Mouse (Mus musculus) forebrain, embryonic 10.5 days (tissue): ENCODE data around the gene Slc39a1. TPM values are rescaled to one million over a fixed set of nuclear protein-coding genes. Genes with fewer than 3 reads are reported as not detected.
"Not testable (repeated sequence)": the region's sequence is repeated elsewhere in the genome, so short reads cannot be mapped to it uniquely, and the experiment has no call there.

Experiments used
- DNase-seq: peaks from one replicate; pipeline ENCODE4 v3.0.0-alpha.2; 2017; ENCODE audit warnings: low spot score; ENCODE audit errors: extremely low spot score
- H3K27ac ChIP-seq: fragments of 300-500 bp; sonication (generic); 2 replicates; pipeline ENCODE4 v1.5.1; 2016; ENCODE audit warnings: mild to moderate bottlenecking
- H3K27me3 ChIP-seq: fragments of 300-500 bp; sonication (generic); 2 replicates; pipeline ENCODE4 v1.6.1; 2016; ENCODE audit warnings: mild to moderate bottlenecking; ENCODE audit not compliant: poor library complexity, severe bottlenecking
- H3K36me3 ChIP-seq: fragments of 300-500 bp; sonication (generic); replicated peaks from 2 replicates; pipeline ENCODE4 v1.6.1; 2016; ENCODE audit warnings: mild to moderate bottlenecking, moderate library complexity
- H3K4me1 ChIP-seq: fragments of 300-500 bp; sonication (generic); 2 replicates; pipeline ENCODE4 v1.6.1; 2016
- H3K4me3 ChIP-seq: fragments of 300-500 bp; sonication (generic); 2 replicates; pipeline ENCODE4 v1.5.1; 2016; ENCODE audit warnings: mild to moderate bottlenecking, moderate library complexity
- H3K9me3 ChIP-seq: fragments of 300-500 bp; sonication (generic); 2 replicates; pipeline ENCODE4 v1.6.1; 2016; ENCODE audit warnings: mild to moderate bottlenecking, moderate library complexity
- WGBS: fragments of 180-500 bp; shearing (Covaris S2); methylation state at CpG from one replicate; pipeline ENCODE4 v1.1.7; 2016; 5-methylcytosine and 5-hydroxymethylcytosine counted together
- polyA plus RNA-seq: library from polyadenylated mRNA; unstranded; fragments of >200 nt; fragmentation: Nextera tagmentation; extraction: Ambion mirVana; gene quantifications from 2 replicates; pipeline ENCODE4 v1.2.1, GENCODE M21; 2016

Slc39a1 gene
- polyA plus RNA-seq, 1 experiment from 2014 or later = 69.6 TPM

- DNase-seq = no peak
- Histone ChIP-seq H3K4me3 (no peak overlapping the region), H3K27ac (0 out of 2 replicates have a peak overlapping the region, but pooled peaks have one; percentile 25), H3K36me3 (peaks cover 94% of the 10 kb centered on the region), H3K27me3 (no peaks in the 10 kb centered on the region), H3K9me3 (no peaks in the 10 kb centered on the region), H3K4me1 (peaks cover 5% of the 10 kb centered on the region; the same call in 1 of the 2 replicates)
- 42% methylated on average over 16 of the region's 16 CpGs for WGBS
Observed at GRCm38 (mm10) chr3:90276858-90277257, 28.9 kb downstream of the Slc39a1 start.

- Histone ChIP-seq H3K36me3 (peaks cover 85% of the 10 kb centered on the region), H3K27ac (no peak overlapping the region), H3K27me3 (no peaks in the 10 kb centered on the region), H3K9me3 (no peaks in the 10 kb centered on the region), H3K4me1 (peaks cover 5% of the 10 kb centered on the region; the same call in 1 of the 2 replicates), H3K4me3 (no peak overlapping the region)
- DNase-seq = no peak
- WGBS = 95% methylated on average over 9 of the region's 9 CpGs
Observed at GRCm38 (mm10) chr3:90277793-90278192, 29.8 kb downstream of the Slc39a1 start.

GRCm38 (mm10) chr3:90278211-90278610 lies 30.2 kb downstream of the Slc39a1 start:
- WGBS = 95% methylated on average over 10 of the region's 10 CpGs
- no peaks in the 10 kb centered on the region for H3K27me3 ChIP-seq
- DNase-seq = no peak
- H3K9me3 ChIP-seq = no peaks in the 10 kb centered on the region
- H3K36me3 ChIP-seq = peaks cover 82% of the 10 kb centered on the region
- no peak overlapping the region for H3K27ac ChIP-seq
- peaks cover 5% of the 10 kb centered on the region; the same call in 1 of the 2 replicates for H3K4me1 ChIP-seq
- no peak overlapping the region for H3K4me3 ChIP-seq

- 89% methylated on average over 9 of the region's 9 CpGs for WGBS
- H3K4me3 ChIP-seq = no peak overlapping the region
- H3K9me3 ChIP-seq = no peaks in the 10 kb centered on the region
- no peak for DNase-seq
- peaks cover 5% of the 10 kb centered on the region; the same call in 1 of the 2 replicates for H3K4me1 ChIP-seq
- no peak overlapping the region for H3K27ac ChIP-seq
- no peaks in the 10 kb centered on the region for H3K27me3 ChIP-seq
- H3K36me3 ChIP-seq = peaks cover 72% of the 10 kb centered on the region
Observed at GRCm38 (mm10) chr3:90279216-90279615, 31.2 kb downstream of the Slc39a1 start.

- no peaks in the 10 kb centered on the region for H3K27me3 ChIP-seq
- no peak for DNase-seq
- peaks cover 5% of the 10 kb centered on the region; the same call in 1 of the 2 replicates for H3K4me1 ChIP-seq
- no peak overlapping the region for H3K4me3 ChIP-seq
- no peaks in the 10 kb centered on the region for H3K9me3 ChIP-seq
- H3K36me3 ChIP-seq = peaks cover 67% of the 10 kb centered on the region
- WGBS = 93% methylated on average over 7 of the region's 7 CpGs
- H3K27ac ChIP-seq = no peak overlapping the region
Observed at GRCm38 (mm10) chr3:90279743-90280142, 31.8 kb downstream of the Slc39a1 start.

- Histone ChIP-seq H3K27ac (no peak overlapping the region), H3K36me3 (peaks cover 58% of the 10 kb centered on the region)
- WGBS = 88% methylated on average over 9 of the region's 9 CpGs
Observed at GRCm38 (mm10) chr3:90280708-90281107, 32.7 kb downstream of the Slc39a1 start.

GRCm38 (mm10) chr3:90284150-90284549 lies 36.2 kb downstream of the Slc39a1 start:
- WGBS = 94% methylated on average over 2 of the region's 2 CpGs
- Histone ChIP-seq H3K27me3 (no peaks in the 10 kb centered on the region), H3K4me3 (no peak overlapping the region), H3K27ac (no peak overlapping the region), H3K4me1 (no peaks in the 10 kb centered on the region), H3K9me3 (no peaks in the 10 kb centered on the region), H3K36me3 (peaks cover 23% of the 10 kb centered on the region)
- no peak for DNase-seq

More at GRCm38 (mm10) chr3:90280708-90281107, 32.7 kb downstream of the Slc39a1 start:
- Histone ChIP-seq H3K9me3 (no peaks in the 10 kb centered on the region), H3K27me3 (no peaks in the 10 kb centered on the region), H3K4me3 (no peak overlapping the region), H3K4me1 (peaks cover 5% of the 10 kb centered on the region; the same call in 1 of the 2 replicates)
- DNase-seq = no peak

GRCm38 (mm10) chr3:90289403-90289802 lies 41.4 kb downstream of the Slc39a1 start:
- H3K4me3 ChIP-seq, H3K27me3 ChIP-seq, H3K9me3 ChIP-seq, H3K27ac ChIP-seq, DNase-seq, H3K36me3 ChIP-seq: not testable (repeated sequence)
- WGBS = 68% methylated on average over 3 of the region's 3 CpGs
- peaks cover 13% of the 10 kb centered on the region for H3K4me1 ChIP-seq

- 86% methylated on average over 1 of the region's 1 CpGs for WGBS
- DNase-seq = no peak
- H3K4me1 ChIP-seq = peaks cover 21% of the 10 kb centered on the region
- H3K4me3 ChIP-seq = no peak overlapping the region
- no peak overlapping the region for H3K27ac ChIP-seq
- peaks cover 8% of the 10 kb centered on the region for H3K36me3 ChIP-seq
- no peaks in the 10 kb centered on the region for H3K9me3 ChIP-seq
- no peaks in the 10 kb centered on the region for H3K27me3 ChIP-seq
Observed at GRCm38 (mm10) chr3:90290602-90291001, 42.6 kb downstream of the Slc39a1 start.

GRCm38 (mm10) chr3:90291982-90292344 lies 44.0 kb downstream of the Slc39a1 start:
- H3K27ac ChIP-seq = peak overlapping the region; percentile 93
- DNase-seq = no peak
- H3K27me3 ChIP-seq = no peaks in the 10 kb centered on the region
- H3K36me3 ChIP-seq = peaks cover 21% of the 10 kb centered on the region
- 42% methylated on average over 2 of the region's 2 CpGs for WGBS
- H3K4me3 ChIP-seq = peak overlapping the region; percentile 86
- H3K4me1 ChIP-seq = peaks cover 21% of the 10 kb centered on the region
- no peaks in the 10 kb centered on the region for H3K9me3 ChIP-seq

GRCm38 (mm10) chr3:90292345-90293275 lies 44.6 kb downstream of the Slc39a1 start, which contains the start of gene Gatad2b:
TSS of gene Gatad2b (plus strand) at chr3:90293178.
- Histone ChIP-seq H3K4me3 (peak within 1 kb of the TSS; percentile 86), H3K27me3 (no peaks in the 10 kb centered on the region)
- under 1% methylated on average over 47 of the region's 47 CpGs for WGBS

GRCm38 (mm10) chr3:90293352-90294063 lies 45.5 kb downstream of the Slc39a1 start:
- H3K27me3 ChIP-seq = no peaks in the 10 kb centered on the region
- 0% methylated on average over 38 of the region's 68 CpGs for WGBS
- peak overlapping the region; percentile 93 for H3K27ac ChIP-seq
- peaks cover 21% of the 10 kb centered on the region for H3K4me1 ChIP-seq
- no peak for DNase-seq
- H3K36me3 ChIP-seq = peaks cover 34% of the 10 kb centered on the region
- peak overlapping the region; percentile 86 for H3K4me3 ChIP-seq
- H3K9me3 ChIP-seq = no peaks in the 10 kb centered on the region

More at GRCm38 (mm10) chr3:90292345-90293275, 44.6 kb downstream of the Slc39a1 start, which contains the start of gene Gatad2b:
- Histone ChIP-seq H3K36me3 (peaks cover 28% of the 10 kb centered on the region), H3K9me3 (no peaks in the 10 kb centered on the region), H3K4me1 (peaks cover 21% of the 10 kb centered on the region), H3K27ac (peak within 1 kb of the TSS; percentile 93)
- DNase-seq = peak; percentile 99
